Mouse (Mus musculus): Measurements from ENCODE around the gene Ralgds. TPM values are rescaled to one million over a fixed set of nuclear protein-coding genes. Genes with fewer than 3 reads are reported as not detected.
"Not testable (repeated sequence)": the region's sequence is repeated elsewhere in the genome, so short reads cannot be mapped to it uniquely, and the experiment has no call there.

Gene Ralgds
- polyA plus RNA-seq, 1 experiment from 2014 or later = 83.5 TPM

GRCm38 (mm10) chr2:28477993-28478392, 34.9 kb upstream of the Ralgds start:
- not testable (repeated sequence) for H3K4me3 ChIP-seq (replicated peaks; ENCODE audit: low read length); ATAC-seq

GRCm38 (mm10) chr2:28479208-28480204, 33.4 kb upstream of the Ralgds start:
- no peak for ATAC-seq
- 83% methylated on average over 20 of the region's 20 CpGs for WGBS
- no peak overlapping the region for H3K9ac ChIP-seq (replicated peaks; ENCODE audit: low read depth, low read length)
- H3K36me3 ChIP-seq (ENCODE audit: control insufficient read depth, insufficient read depth) = no peaks in the 10 kb centered on the region
- H3K4me1 ChIP-seq (replicated peaks; ENCODE audit: control insufficient read depth, insufficient read depth, low read length) = no peaks in the 10 kb centered on the region
- no peaks in the 10 kb centered on the region for H3K27me3 ChIP-seq (replicated peaks; ENCODE audit: control insufficient read depth, insufficient read depth, low read length)
- no peak overlapping the region for H3K27ac ChIP-seq (ENCODE audit: low read length)
- no peak overlapping the region for H3K4me3 ChIP-seq (replicated peaks; ENCODE audit: low read length)
- H3K9me3 ChIP-seq (ENCODE audit: control insufficient read depth, low read length) = no peaks in the 10 kb centered on the region
- no peak overlapping the region for H3K4me2 ChIP-seq (ENCODE audit: low read length)

More at GRCm38 (mm10) chr2:28477993-28478392, 34.9 kb upstream of the Ralgds start:
- H3K27me3 ChIP-seq (replicated peaks; ENCODE audit: control insufficient read depth, insufficient read depth, low read length); H3K4me2 ChIP-seq (ENCODE audit: low read length); H3K9ac ChIP-seq (replicated peaks; ENCODE audit: low read depth, low read length); H3K9me3 ChIP-seq (ENCODE audit: control insufficient read depth, low read length); H3K36me3 ChIP-seq (ENCODE audit: control insufficient read depth, insufficient read depth); H3K4me1 ChIP-seq (replicated peaks; ENCODE audit: control insufficient read depth, insufficient read depth, low read length); H3K27ac ChIP-seq (ENCODE audit: low read length): not testable (repeated sequence)
- WGBS = 91% methylated on average over 4 of the region's 5 CpGs

- no peak overlapping the region for H3K4me2 ChIP-seq (ENCODE audit: low read length)
Measured at GRCm38 (mm10) chr2:28483861-28484260, 29.1 kb upstream of the Ralgds start.

GRCm38 (mm10) chr2:28494521-28494920, 18.4 kb upstream of the Ralgds start:
- H3K4me1 ChIP-seq (replicated peaks; ENCODE audit: control insufficient read depth, insufficient read depth, low read length) = no peaks in the 10 kb centered on the region
- no peak overlapping the region for H3K9ac ChIP-seq (replicated peaks; ENCODE audit: low read depth, low read length)
- H3K27me3 ChIP-seq (replicated peaks; ENCODE audit: control insufficient read depth, insufficient read depth, low read length) = no peaks in the 10 kb centered on the region
- 76% methylated on average over 2 of the region's 2 CpGs for WGBS
- no peak overlapping the region for H3K27ac ChIP-seq (ENCODE audit: low read length)
- H3K4me3 ChIP-seq (replicated peaks; ENCODE audit: low read length) = no peak overlapping the region
- no peak for ATAC-seq
- H3K9me3 ChIP-seq (ENCODE audit: control insufficient read depth, low read length) = no peaks in the 10 kb centered on the region
- H3K4me2 ChIP-seq (ENCODE audit: low read length) = no peak overlapping the region
- H3K36me3 ChIP-seq (ENCODE audit: control insufficient read depth, insufficient read depth) = no peaks in the 10 kb centered on the region

More at GRCm38 (mm10) chr2:28483861-28484260, 29.1 kb upstream of the Ralgds start:
- Histone ChIP-seq H3K4me1 (replicated peaks; ENCODE audit: control insufficient read depth, insufficient read depth, low read length) (no peaks in the 10 kb centered on the region), H3K9me3 (ENCODE audit: control insufficient read depth, low read length) (no peaks in the 10 kb centered on the region), H3K36me3 (ENCODE audit: control insufficient read depth, insufficient read depth) (no peaks in the 10 kb centered on the region), H3K27me3 (replicated peaks; ENCODE audit: control insufficient read depth, insufficient read depth, low read length) (no peaks in the 10 kb centered on the region), H3K4me3 (replicated peaks; ENCODE audit: low read length) (no peak overlapping the region), H3K9ac (replicated peaks; ENCODE audit: low read depth, low read length) (no peak overlapping the region), H3K27ac (ENCODE audit: low read length) (no peak overlapping the region)
- WGBS = 86% methylated on average over 2 of the region's 2 CpGs
- ATAC-seq = no peak

GRCm38 (mm10) chr2:28495207-28495756, 17.6 kb upstream of the Ralgds start:
- Histone ChIP-seq H3K9ac (replicated peaks; ENCODE audit: low read depth, low read length) (no peak overlapping the region), H3K27me3 (replicated peaks; ENCODE audit: control insufficient read depth, insufficient read depth, low read length) (no peaks in the 10 kb centered on the region), H3K27ac (ENCODE audit: low read length) (no peak overlapping the region), H3K4me3 (replicated peaks; ENCODE audit: low read length) (no peak overlapping the region), H3K4me1 (replicated peaks; ENCODE audit: control insufficient read depth, insufficient read depth, low read length) (no peaks in the 10 kb centered on the region), H3K36me3 (ENCODE audit: control insufficient read depth, insufficient read depth) (no peaks in the 10 kb centered on the region), H3K4me2 (ENCODE audit: low read length) (no peak overlapping the region), H3K9me3 (ENCODE audit: control insufficient read depth, low read length) (no peaks in the 10 kb centered on the region)
- no peak for ATAC-seq
- WGBS = 85% methylated on average over 14 of the region's 14 CpGs

- no peaks in the 10 kb centered on the region for H3K36me3 ChIP-seq (ENCODE audit: control insufficient read depth, insufficient read depth)
- H3K9ac ChIP-seq (replicated peaks; ENCODE audit: low read depth, low read length) = no peak overlapping the region
- H3K4me3 ChIP-seq (replicated peaks; ENCODE audit: low read length) = no peak overlapping the region
- 89% methylated on average over 16 of the region's 16 CpGs for WGBS
- no peaks in the 10 kb centered on the region for H3K9me3 ChIP-seq (ENCODE audit: control insufficient read depth, low read length)
- no peak overlapping the region for H3K27ac ChIP-seq (ENCODE audit: low read length)
- no peak overlapping the region for H3K4me2 ChIP-seq (ENCODE audit: low read length)
- ATAC-seq = no peak
- H3K27me3 ChIP-seq (replicated peaks; ENCODE audit: control insufficient read depth, insufficient read depth, low read length) = no peaks in the 10 kb centered on the region
- H3K4me1 ChIP-seq (replicated peaks; ENCODE audit: control insufficient read depth, insufficient read depth, low read length) = no peaks in the 10 kb centered on the region
Measured at GRCm38 (mm10) chr2:28495801-28496595, 16.9 kb upstream of the Ralgds start.

GRCm38 (mm10) chr2:28496671-28497070, 16.3 kb upstream of the Ralgds start, which contains the start of gene Gbgt1:
TSS of gene Gbgt1 (plus strand) at chr2:28496891.
- no peaks in the 10 kb centered on the region for H3K9me3 ChIP-seq (ENCODE audit: control insufficient read depth, low read length)
- ATAC-seq = no peak
- H3K9ac ChIP-seq (replicated peaks; ENCODE audit: low read depth, low read length) = no peak within 1 kb of the TSS
- H3K27me3 ChIP-seq (replicated peaks; ENCODE audit: control insufficient read depth, insufficient read depth, low read length) = no peaks in the 10 kb centered on the region
- no peak within 1 kb of the TSS for H3K27ac ChIP-seq (ENCODE audit: low read length)
- 80% methylated on average over 5 of the region's 5 CpGs for WGBS
- H3K4me1 ChIP-seq (replicated peaks; ENCODE audit: control insufficient read depth, insufficient read depth, low read length) = no peaks in the 10 kb centered on the region
- no peak within 1 kb of the TSS for H3K4me3 ChIP-seq (replicated peaks; ENCODE audit: low read length)
- no peak within 1 kb of the TSS for H3K4me2 ChIP-seq (ENCODE audit: low read length)
- no peaks in the 10 kb centered on the region for H3K36me3 ChIP-seq (ENCODE audit: control insufficient read depth, insufficient read depth)

GRCm38 (mm10) chr2:28497561-28497960, 15.4 kb upstream of the Ralgds start:
- H3K4me3 ChIP-seq (replicated peaks; ENCODE audit: low read length) = no peak overlapping the region
- no peak overlapping the region for H3K27ac ChIP-seq (ENCODE audit: low read length)
- no peak overlapping the region for H3K9ac ChIP-seq (replicated peaks; ENCODE audit: low read depth, low read length)
- no peaks in the 10 kb centered on the region for H3K9me3 ChIP-seq (ENCODE audit: control insufficient read depth, low read length)
- WGBS = 80% methylated on average over 5 of the region's 5 CpGs
- no peaks in the 10 kb centered on the region for H3K36me3 ChIP-seq (ENCODE audit: control insufficient read depth, insufficient read depth)
- no peak for ATAC-seq
- no peaks in the 10 kb centered on the region for H3K27me3 ChIP-seq (replicated peaks; ENCODE audit: control insufficient read depth, insufficient read depth, low read length)
- H3K4me1 ChIP-seq (replicated peaks; ENCODE audit: control insufficient read depth, insufficient read depth, low read length) = no peaks in the 10 kb centered on the region
- H3K4me2 ChIP-seq (ENCODE audit: low read length) = no peak overlapping the region

GRCm38 (mm10) chr2:28498431-28498830, 14.5 kb upstream of the Ralgds start:
- H3K4me2 ChIP-seq (ENCODE audit: low read length) = no peak overlapping the region
- H3K36me3 ChIP-seq (ENCODE audit: control insufficient read depth, insufficient read depth) = no peaks in the 10 kb centered on the region
- no peaks in the 10 kb centered on the region for H3K27me3 ChIP-seq (replicated peaks; ENCODE audit: control insufficient read depth, insufficient read depth, low read length)
- H3K4me3 ChIP-seq (replicated peaks; ENCODE audit: low read length) = no peak overlapping the region
- no peak for ATAC-seq
- H3K9me3 ChIP-seq (ENCODE audit: control insufficient read depth, low read length) = no peaks in the 10 kb centered on the region
- H3K4me1 ChIP-seq (replicated peaks; ENCODE audit: control insufficient read depth, insufficient read depth, low read length) = no peaks in the 10 kb centered on the region
- WGBS = 92% methylated on average over 4 of the region's 4 CpGs
- no peak overlapping the region for H3K27ac ChIP-seq (ENCODE audit: low read length)
- no peak overlapping the region for H3K9ac ChIP-seq (replicated peaks; ENCODE audit: low read depth, low read length)

Measured in forebrain, embryonic 16.5 days (tissue).